8 mouse cellular contexts compared by ENCODE assay signal in the genomic region with DNA sequence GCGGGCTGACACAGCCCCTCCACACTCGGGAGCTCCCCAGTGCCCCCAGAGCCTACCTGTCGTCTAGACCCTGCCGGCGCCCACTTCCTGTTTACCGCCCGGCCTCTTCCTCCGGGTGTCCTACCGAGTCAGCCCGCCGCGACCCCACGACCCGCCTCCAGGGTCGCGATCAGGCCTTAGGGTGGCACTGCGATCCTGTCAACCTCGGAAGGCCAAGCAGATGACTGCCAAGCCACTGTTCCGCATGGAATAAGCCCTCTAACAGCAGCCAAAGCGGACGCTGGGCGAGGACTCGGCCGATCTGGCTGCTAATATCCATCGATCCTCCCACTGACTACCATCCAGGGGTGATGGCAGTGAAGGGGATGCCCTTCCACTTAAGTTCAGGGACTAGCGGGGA. TPM values are rescaled to one million over a fixed set of nuclear protein-coding genes. Genes with fewer than 3 reads are reported as not detected.
DNase-seq lines count a peak whose midpoint lies in the region; ATAC-seq lines count a peak whose summit lies in the region.

A gene (plus strand): TSS at position 126 of the 400 bp plus-strand sequence.

- H3K9me3 ChIP-seq in liver, embryonic 12.5 days (replicated peaks), result no peaks in the 10 kb centered on the region

- H3K4me3 ChIP-seq in liver, embryonic 12.5 days, result peak within 1 kb of the TSS; percentile 65

- H3K4me1 ChIP-seq in liver, embryonic 12.5 days, result peaks cover 8% of the 10 kb centered on the region; the same call in 1 of the 2 replicates

- WGBS in liver, embryonic 12.5 days (ENCODE audit: insufficient replicate concordance), result 3% methylated on average over 26 of the region's 26 CpGs

- H3K27me3 ChIP-seq in liver, embryonic 12.5 days (replicated peaks), result no peaks in the 10 kb centered on the region

- H3K4me2 ChIP-seq in liver, embryonic 12.5 days, result peak within 1 kb of the TSS; percentile 69

- peak within 1 kb of the TSS; percentile 74 for H3K9ac ChIP-seq in liver, embryonic 12.5 days

- ATAC-seq in granulocyte monocyte progenitor cell, adult 5-6 weeks (replicated peaks; ENCODE audit: poor library complexity, severe bottlenecking), result peak; percentile 49
- ATAC-seq in liver, embryonic 12.5 days, result peak; percentile 4
- peak; percentile 9; the same call in 1 of the 2 replicates for ATAC-seq in monocyte, adult 5-6 weeks (replicated peaks; ENCODE audit: insufficient number of reproducible peaks, low FRiP score, low TSS enrichment, poor library complexity, severe bottlenecking)

- DNase-seq in spleen, adult 18-20 months, result peak; percentile 50 to 51
- DNase-seq in spleen, adult 12 weeks (ENCODE audit: low spot score), result no peak
- DNase-seq in embryo, embryonic 11 days, result peak; percentile 62
- peak; percentile 67 for DNase-seq in kidney, postnatal 10 days
- peak; percentile 81 for DNase-seq in thymus, postnatal 25 days

- H3K27ac ChIP-seq in liver, embryonic 12.5 days, result peak within 1 kb of the TSS; percentile 81

- H3K36me3 ChIP-seq in liver, embryonic 12.5 days, result peaks cover 26% of the 10 kb centered on the region

RNA-seq across cellular contexts. Expression of the gene that starts here (rescaled TPM):
- total RNA-seq in granulocyte monocyte progenitor cell, adult 5-6 weeks (2014; fragmentation: Nextera tagmentation), result 32.4 and 47.2 TPM in 2 replicates
- total RNA-seq in granulocyte monocyte progenitor cell, adult 5-6 weeks (2017), result 42.4 and 70.1 TPM in 2 replicates
- polyA plus RNA-seq in liver, embryonic 12.5 days (2016; fragmentation: Nextera tagmentation; extraction: Ambion mirVana), result 26.7 and 26.9 TPM in 2 replicates
- total RNA-seq in monocyte, adult 5-6 weeks (2017), result 84.3 to 93.7 TPM (median 84.8 TPM) in 3 replicates
